Mouse (Mus musculus) hindbrain, embryonic 12.5 days (tissue): ENCODE results near the gene Nfatc2. TPM values are rescaled to one million over a fixed set of nuclear protein-coding genes. Genes with fewer than 3 reads are reported as not detected.

ENCODE experiments used
- ATAC-seq: fragments of 200-750 bp; cut with Nextera tagmentation; 2 replicates; pipeline ENCODE4 v1.8.0; 2017; ENCODE audit warnings: moderate TSS enrichment; ENCODE audit not compliant: low FRiP score
- H3K27ac ChIP-seq: fragments of 300-500 bp; sonication (generic); 2 replicates; pipeline ENCODE4 v1.5.1; 2016; ENCODE audit warnings: mild to moderate bottlenecking
- H3K27me3 ChIP-seq: fragments of 300-500 bp; sonication (generic); 2 replicates; pipeline ENCODE4 v1.6.1; 2016; ENCODE audit warnings: mild to moderate bottlenecking
- H3K36me3 ChIP-seq: fragments of 300-500 bp; sonication (generic); 2 replicates; pipeline ENCODE4 v1.6.1; 2016; ENCODE audit warnings: mild to moderate bottlenecking
- H3K4me1 ChIP-seq: fragments of 300-500 bp; sonication (generic); 2 replicates; pipeline ENCODE4 v1.6.1; 2016
- H3K4me2 ChIP-seq: fragments of 300-500 bp; sonication (generic); replicated peaks from 2 replicates; pipeline ENCODE4 v1.6.1; 2016; ENCODE audit warnings: mild to moderate bottlenecking
- H3K4me3 ChIP-seq: fragments of 300-500 bp; sonication (generic); 2 replicates; pipeline ENCODE4 v1.5.1; 2016; ENCODE audit warnings: mild to moderate bottlenecking
- H3K9ac ChIP-seq: fragments of 300-500 bp; sonication (generic); 2 replicates; pipeline ENCODE4 v1.6.1; 2016; ENCODE audit warnings: mild to moderate bottlenecking, moderate library complexity
- H3K9me3 ChIP-seq: fragments of 300-500 bp; sonication (generic); replicated peaks from 2 replicates; pipeline ENCODE4 v1.6.1; 2016; ENCODE audit warnings: mild to moderate bottlenecking
- WGBS: fragments of 180-500 bp; shearing (Covaris S2); methylation state at CpG from one replicate; pipeline ENCODE4 v1.1.7; 2016; 5-methylcytosine and 5-hydroxymethylcytosine counted together
- polyA plus RNA-seq: library from polyadenylated mRNA; unstranded; fragments of >200 nt; fragmentation: Nextera tagmentation; extraction: Ambion mirVana; gene quantifications from 2 replicates; pipeline ENCODE4 v1.2.1, GENCODE M21; 2016

Gene Nfatc2
- 2.2 and 2.4 TPM in 2 replicates for polyA plus RNA-seq

- peak within 1 kb of the TSS; percentile 54 for H3K9ac ChIP-seq
- peak within 1 kb of the TSS; percentile 72 for H3K4me2 ChIP-seq
- H3K27me3 ChIP-seq: peaks cover 57% of the 10 kb centered on the region
- H3K9me3 ChIP-seq: no peaks in the 10 kb centered on the region
- H3K4me3 ChIP-seq: peak within 1 kb of the TSS; percentile 45
- WGBS: under 1% methylated on average over 50 of the region's 56 CpGs
- H3K27ac ChIP-seq: peak within 1 kb of the TSS; percentile 60
- H3K4me1 ChIP-seq: peaks cover 33% of the 10 kb centered on the region
- peak; percentile 78 for ATAC-seq
- H3K36me3 ChIP-seq: no peaks in the 10 kb centered on the region
Observed at GRCm38 (mm10) chr2:168601491-168602386, at the start of gene Nfatc2. Gene Nfatc2 (minus strand): TSS chr2:168601657.

GRCm38 (mm10) chr2:168648171-168648570 is 46.7 kb upstream of the Nfatc2 start:
- H3K36me3 ChIP-seq: peaks cover 67% of the 10 kb centered on the region
- H3K27me3 ChIP-seq: no peaks in the 10 kb centered on the region
- ATAC-seq: no peak
- 0 out of 2 replicates have a peak, but pooled peaks cover 3% of the 10 kb centered on the region for H3K4me1 ChIP-seq
- no peak overlapping the region for H3K4me3 ChIP-seq
- H3K9me3 ChIP-seq: no peaks in the 10 kb centered on the region
- no peak overlapping the region for H3K9ac ChIP-seq
- no peak overlapping the region for H3K27ac ChIP-seq
- 79% methylated on average over 8 of the region's 8 CpGs for WGBS
- no peak overlapping the region for H3K4me2 ChIP-seq

GRCm38 (mm10) chr2:168644855-168645254 is 43.4 kb upstream of the Nfatc2 start:
- Histone ChIP-seq H3K27ac (no peak overlapping the region), H3K36me3 (peaks cover 56% of the 10 kb centered on the region), H3K9me3 (no peaks in the 10 kb centered on the region), H3K4me2 (no peak overlapping the region), H3K4me1 (peaks cover 6% of the 10 kb centered on the region), H3K9ac (no peak overlapping the region), H3K4me3 (no peak overlapping the region), H3K27me3 (no peaks in the 10 kb centered on the region)
- 48% methylated on average over 6 of the region's 6 CpGs for WGBS
- no peak for ATAC-seq

GRCm38 (mm10) chr2:168643524-168644177 is 42.2 kb upstream of the Nfatc2 start:
- H3K9ac ChIP-seq: no peak overlapping the region
- H3K4me1 ChIP-seq: peaks cover 6% of the 10 kb centered on the region
- no peak overlapping the region for H3K4me3 ChIP-seq
- ATAC-seq: no peak
- H3K27me3 ChIP-seq: no peaks in the 10 kb centered on the region
- peaks cover 55% of the 10 kb centered on the region for H3K36me3 ChIP-seq
- no peak overlapping the region for H3K27ac ChIP-seq
- no peaks in the 10 kb centered on the region for H3K9me3 ChIP-seq
- WGBS: 79% methylated on average over 20 of the region's 20 CpGs
- no peak overlapping the region for H3K4me2 ChIP-seq

GRCm38 (mm10) chr2:168642187-168642586 is 40.7 kb upstream of the Nfatc2 start:
- Histone ChIP-seq H3K4me1 (peaks cover 7% of the 10 kb centered on the region), H3K27me3 (0 out of 2 replicates have a peak, but pooled peaks cover 3% of the 10 kb centered on the region), H3K36me3 (peaks cover 56% of the 10 kb centered on the region), H3K4me2 (no peak overlapping the region), H3K9me3 (no peaks in the 10 kb centered on the region), H3K4me3 (no peak overlapping the region), H3K9ac (no peak overlapping the region), H3K27ac (peak overlapping the region; percentile 49; the same call in 1 of the 2 replicates)
- peak; percentile 44; the same call in 1 of the 2 replicates for ATAC-seq
- 59% methylated on average over 11 of the region's 11 CpGs for WGBS

GRCm38 (mm10) chr2:168640460-168640859 is 39.0 kb upstream of the Nfatc2 start:
- Histone ChIP-seq H3K4me2 (no peak overlapping the region), H3K4me1 (peaks cover 11% of the 10 kb centered on the region), H3K9ac (no peak overlapping the region), H3K27ac (no peak overlapping the region), H3K27me3 (0 out of 2 replicates have a peak, but pooled peaks cover 8% of the 10 kb centered on the region), H3K9me3 (no peaks in the 10 kb centered on the region), H3K4me3 (no peak overlapping the region), H3K36me3 (peaks cover 59% of the 10 kb centered on the region)
- no peak for ATAC-seq
- 87% methylated on average over 9 of the region's 9 CpGs for WGBS

- H3K4me3 ChIP-seq: no peak overlapping the region
- peaks cover 14% of the 10 kb centered on the region; the same call in 1 of the 2 replicates for H3K4me1 ChIP-seq
- ATAC-seq: no peak
- H3K9me3 ChIP-seq: no peaks in the 10 kb centered on the region
- H3K27me3 ChIP-seq: peaks cover 8% of the 10 kb centered on the region; the same call in 1 of the 2 replicates
- H3K4me2 ChIP-seq: no peak overlapping the region
- 78% methylated on average over 7 of the region's 7 CpGs for WGBS
- no peak overlapping the region for H3K9ac ChIP-seq
- H3K36me3 ChIP-seq: peaks cover 50% of the 10 kb centered on the region
- H3K27ac ChIP-seq: no peak overlapping the region
Observed at GRCm38 (mm10) chr2:168634881-168635280, 33.4 kb upstream of the Nfatc2 start.

GRCm38 (mm10) chr2:168633301-168633816 is 31.9 kb upstream of the Nfatc2 start:
- ATAC-seq: no peak
- no peak overlapping the region for H3K4me2 ChIP-seq
- H3K27me3 ChIP-seq: peaks cover 8% of the 10 kb centered on the region; the same call in 1 of the 2 replicates
- peak overlapping the region; percentile 30; the same call in 1 of the 2 replicates for H3K27ac ChIP-seq
- H3K9me3 ChIP-seq: no peaks in the 10 kb centered on the region
- 50% methylated on average over 14 of the region's 14 CpGs for WGBS
- H3K4me1 ChIP-seq: peaks cover 15% of the 10 kb centered on the region; the same call in 1 of the 2 replicates
- peaks cover 37% of the 10 kb centered on the region for H3K36me3 ChIP-seq
- H3K4me3 ChIP-seq: no peak overlapping the region
- no peak overlapping the region for H3K9ac ChIP-seq

- 87% methylated on average over 6 of the region's 6 CpGs for WGBS
- Histone ChIP-seq H3K4me3 (no peak overlapping the region), H3K36me3 (peaks cover 29% of the 10 kb centered on the region), H3K4me1 (peaks cover 20% of the 10 kb centered on the region; the same call in 1 of the 2 replicates), H3K27ac (no peak overlapping the region), H3K27me3 (peaks cover 4% of the 10 kb centered on the region; the same call in 1 of the 2 replicates), H3K9me3 (no peaks in the 10 kb centered on the region), H3K4me2 (no peak overlapping the region), H3K9ac (no peak overlapping the region)
- ATAC-seq: no peak
Observed at GRCm38 (mm10) chr2:168632543-168632942, 31.1 kb upstream of the Nfatc2 start.

GRCm38 (mm10) chr2:168628787-168629186 is 27.3 kb upstream of the Nfatc2 start:
- peaks cover 4% of the 10 kb centered on the region; the same call in 1 of the 2 replicates for H3K36me3 ChIP-seq
- ATAC-seq: peak; percentile 55
- H3K4me2 ChIP-seq: no peak overlapping the region
- H3K27me3 ChIP-seq: no peaks in the 10 kb centered on the region
- no peak overlapping the region for H3K27ac ChIP-seq
- 26% methylated on average over 8 of the region's 8 CpGs for WGBS
- peaks cover 32% of the 10 kb centered on the region for H3K4me1 ChIP-seq
- no peak overlapping the region for H3K4me3 ChIP-seq
- no peak overlapping the region for H3K9ac ChIP-seq
- no peaks in the 10 kb centered on the region for H3K9me3 ChIP-seq

GRCm38 (mm10) chr2:168627829-168628770 is 26.6 kb upstream of the Nfatc2 start:
- Histone ChIP-seq H3K4me2 (no peak overlapping the region), H3K9ac (no peak overlapping the region), H3K4me1 (peaks cover 26% of the 10 kb centered on the region), H3K36me3 (peaks cover 2% of the 10 kb centered on the region; the same call in 1 of the 2 replicates), H3K9me3 (no peaks in the 10 kb centered on the region), H3K27me3 (no peaks in the 10 kb centered on the region), H3K4me3 (no peak overlapping the region), H3K27ac (no peak overlapping the region; the same call in 1 of the 2 replicates)
- 63% methylated on average over 20 of the region's 20 CpGs for WGBS
- ATAC-seq: no peak
